Mouse (Mus musculus) bone marrow macrophage, adult 2 months (primary cell): ENCODE measurements at regions not wholly inside any gene's neighbourhood (a gene's known extent, or its start where the extent isn't known, plus 50 kb on each side); places are given as distances from the start of the nearest gene placed in this dataset.

Experiments
- H3K27ac ChIP-seq: 2 replicates; pipeline ENCODE4 v1.5.1; 2012; ENCODE audit warnings: low read depth, low read length; ENCODE audit not compliant: insufficient read depth
- H3K4me1 ChIP-seq: 2 replicates; pipeline ENCODE4 v1.6.1; 2012; ENCODE audit warnings: low read length; ENCODE audit not compliant: control insufficient read depth, insufficient read depth
- H3K4me3 ChIP-seq: 2 replicates; pipeline ENCODE4 v1.5.1; 2012; ENCODE audit warnings: mild to moderate bottlenecking, low read length, moderate library complexity; ENCODE audit not compliant: insufficient read depth
- CTCF ChIP-seq: IDR thresholded peaks from 2 replicates; pipeline ENCODE4 v1.5.1; 2012; ENCODE audit warnings: low read depth, mild to moderate bottlenecking, low read length, moderate library complexity
- POLR2A ChIP-seq: IDR thresholded peaks from 2 replicates; pipeline ENCODE4 v1.6.1; 2012; ENCODE audit warnings: mild to moderate bottlenecking, low read depth, low read length, borderline replicate concordance

- Histone ChIP-seq H3K4me3 (no peak overlapping the region), H3K27ac (no peak overlapping the region), H3K4me1 (no peaks in the 10 kb centered on the region)
- TF ChIP-seq POLR2A = no peak
- TF ChIP-seq CTCF = no peak
Observed at GRCm38 (mm10) chr16:73450634-73451245, 960.9 kb downstream of the Robo2 start.

GRCm38 (mm10) chr16:73449836-73450235 is 961.8 kb downstream of the Robo2 start:
- no peak overlapping the region for H3K27ac ChIP-seq

GRCm38 (mm10) chr16:73435726-73436125 is 975.9 kb downstream of the Robo2 start:
- H3K4me1 ChIP-seq = no peaks in the 10 kb centered on the region
- no peak for TF ChIP-seq POLR2A
- no peak for TF ChIP-seq CTCF
- no peak overlapping the region for H3K4me3 ChIP-seq
- H3K27ac ChIP-seq = no peak overlapping the region

More at GRCm38 (mm10) chr16:73449836-73450235, 961.8 kb downstream of the Robo2 start:
- Histone ChIP-seq H3K4me1 (no peaks in the 10 kb centered on the region), H3K4me3 (no peak overlapping the region)
- TF ChIP-seq POLR2A = no peak

GRCm38 (mm10) chr16:73424851-73425250 is 986.8 kb downstream of the Robo2 start:
- TF ChIP-seq CTCF (no peak), POLR2A (no peak)

GRCm38 (mm10) chr16:73424311-73424710 is 987.3 kb downstream of the Robo2 start:
- H3K27ac ChIP-seq = no peak overlapping the region
- TF ChIP-seq POLR2A = no peak
- no peak for TF ChIP-seq CTCF
- H3K4me3 ChIP-seq = no peak overlapping the region

More at GRCm38 (mm10) chr16:73424851-73425250, 986.8 kb downstream of the Robo2 start:
- no peak overlapping the region for H3K4me3 ChIP-seq
- H3K4me1 ChIP-seq = no peaks in the 10 kb centered on the region
- H3K27ac ChIP-seq = no peak overlapping the region

GRCm38 (mm10) chr16:73404509-73404908 is 1007.1 kb downstream of the Robo2 start:
- Histone ChIP-seq H3K4me1 (no peaks in the 10 kb centered on the region), H3K4me3 (no peak overlapping the region), H3K27ac (no peak overlapping the region)
- TF ChIP-seq CTCF (no peak), POLR2A (no peak)

More at GRCm38 (mm10) chr16:73424311-73424710, 987.3 kb downstream of the Robo2 start:
- H3K4me1 ChIP-seq = no peaks in the 10 kb centered on the region

- no peaks in the 10 kb centered on the region for H3K4me1 ChIP-seq
- H3K4me3 ChIP-seq = no peak overlapping the region
- TF ChIP-seq CTCF = no peak
- TF ChIP-seq POLR2A = no peak
- no peak overlapping the region for H3K27ac ChIP-seq
Observed at GRCm38 (mm10) chr16:73404099-73404498, 1007.5 kb downstream of the Robo2 start.

GRCm38 (mm10) chr16:73379056-73379455 is 1032.6 kb downstream of the Robo2 start:
- TF ChIP-seq CTCF = no peak
- TF ChIP-seq POLR2A = no peak
- no peak overlapping the region for H3K27ac ChIP-seq
- no peak overlapping the region for H3K4me3 ChIP-seq
- no peaks in the 10 kb centered on the region for H3K4me1 ChIP-seq

- Histone ChIP-seq H3K27ac (no peak overlapping the region), H3K4me3 (no peak overlapping the region), H3K4me1 (no peaks in the 10 kb centered on the region)
- TF ChIP-seq CTCF (no peak), POLR2A (no peak)
Observed at GRCm38 (mm10) chr16:73374608-73375165, 1036.9 kb downstream of the Robo2 start.

GRCm38 (mm10) chr16:73368607-73369233 is 1042.9 kb downstream of the Robo2 start:
- no peaks in the 10 kb centered on the region for H3K4me1 ChIP-seq
- TF ChIP-seq CTCF = no peak
- no peak for TF ChIP-seq POLR2A
- no peak overlapping the region for H3K4me3 ChIP-seq
- H3K27ac ChIP-seq = no peak overlapping the region
